Mouse (Mus musculus) common myeloid progenitor, adult 5-6 weeks (primary cell): ENCODE measurements around the gene Ptdss2. TPM values are rescaled to one million over a fixed set of nuclear protein-coding genes. Genes with fewer than 3 reads are reported as not detected.

ENCODE experiments used
- ATAC-seq: replicated peaks from 2 replicates; pipeline ENCODE4 v1.8.0; 2016; ENCODE audit warnings: low read depth, mild to moderate bottlenecking, moderate TSS enrichment, inconsistent platforms; ENCODE audit not compliant: poor library complexity, severe bottlenecking
- total RNA-seq: library from RNA; stranded (forward); fragments of 200-1000, 187-1606 nt; gene quantifications from 2 replicates; pipeline ENCODE4 v1.2.3, GENCODE M21; 2017

The Ptdss2 gene
- total RNA-seq, 1 experiment from 2014 or later = 12.8 TPM

DNA sequence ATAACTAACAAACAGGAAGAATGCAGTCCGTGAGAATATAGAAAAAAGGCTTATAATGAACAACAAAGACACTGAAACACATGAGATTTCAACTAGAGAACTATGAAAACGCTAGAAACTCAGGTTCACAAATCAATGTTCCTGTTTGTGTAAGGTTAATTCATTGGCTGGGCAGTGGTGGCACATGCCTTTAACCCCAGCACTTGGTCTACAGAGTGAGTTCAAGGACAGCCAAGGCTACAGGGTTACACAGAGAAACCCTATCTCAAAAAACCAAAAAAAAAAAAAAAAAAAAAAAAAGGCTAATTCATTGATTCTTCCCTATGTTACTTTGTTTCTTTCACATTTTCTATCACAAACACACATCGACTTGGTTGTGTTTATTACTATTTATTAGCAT, 1.6 kb upstream of the Ptdss2 start:
- ATAC-seq = no peak

DNA sequence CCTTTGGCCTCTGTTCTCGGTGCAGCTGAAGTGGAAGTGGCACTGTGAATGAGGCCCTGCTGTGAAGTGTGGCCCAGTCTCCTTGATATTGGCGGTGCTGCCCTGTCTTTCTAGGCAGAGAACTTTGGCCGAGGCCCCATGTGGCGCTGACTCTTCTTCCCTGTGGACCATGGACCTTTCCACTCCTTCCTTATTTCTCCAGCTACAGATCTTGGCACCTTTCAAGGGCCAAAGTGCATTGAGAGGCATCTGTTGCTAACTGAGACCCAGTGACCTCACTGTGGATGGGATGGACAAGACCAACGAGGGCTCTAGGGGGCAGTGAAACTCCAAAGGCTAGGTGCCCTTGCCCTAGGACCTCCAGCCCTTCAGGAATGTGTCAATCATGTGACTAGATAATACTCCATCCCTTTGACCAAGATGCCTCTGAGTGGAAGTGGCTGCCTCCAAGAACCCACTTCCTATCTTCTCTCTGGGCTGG, 1.1 kb upstream of the Ptdss2 start:
- ATAC-seq = 0 out of 2 replicates have a peak, but pooled peaks have one; percentile 5

DNA sequence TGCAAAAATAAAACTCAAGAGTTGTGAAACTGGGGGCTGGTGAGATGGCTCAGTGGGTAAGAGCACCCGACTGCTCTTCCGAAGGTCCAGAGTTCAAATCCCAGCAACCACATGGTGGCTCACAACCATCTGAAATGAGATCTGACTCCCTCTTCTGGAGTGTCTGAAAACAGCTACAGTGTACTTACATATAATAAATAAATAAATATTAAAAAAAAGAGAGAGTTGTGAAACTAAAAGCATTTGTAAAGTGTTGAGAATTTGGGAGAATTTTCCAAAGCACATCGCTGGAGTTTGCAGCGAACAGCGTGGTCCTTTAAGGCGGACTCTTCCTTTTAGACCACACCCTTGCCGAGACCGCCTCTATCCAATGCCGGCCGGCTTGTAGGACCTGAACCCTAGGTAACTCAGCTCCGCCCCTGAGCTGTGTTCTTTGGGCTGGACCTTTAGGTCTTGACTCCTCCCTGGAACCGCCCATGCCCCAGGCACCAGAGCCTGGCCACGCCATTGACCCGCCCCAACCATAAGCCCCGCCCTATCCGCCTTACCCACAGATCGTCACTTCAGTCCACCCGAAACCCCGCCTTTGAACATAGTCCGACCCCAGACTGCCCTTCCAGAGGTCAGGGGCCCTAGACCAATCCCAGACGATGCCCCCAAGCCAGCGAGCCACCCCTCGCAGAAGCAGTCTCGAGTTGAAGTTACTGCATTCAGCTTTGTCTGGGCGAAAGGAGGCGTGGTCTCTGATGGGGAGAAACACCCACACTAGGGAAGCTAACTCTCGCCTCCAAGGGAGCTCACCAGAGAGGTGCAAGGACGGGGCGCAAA, 721 bp downstream of the Ptdss2 start:
- peak; percentile 96 for ATAC-seq

DNA sequence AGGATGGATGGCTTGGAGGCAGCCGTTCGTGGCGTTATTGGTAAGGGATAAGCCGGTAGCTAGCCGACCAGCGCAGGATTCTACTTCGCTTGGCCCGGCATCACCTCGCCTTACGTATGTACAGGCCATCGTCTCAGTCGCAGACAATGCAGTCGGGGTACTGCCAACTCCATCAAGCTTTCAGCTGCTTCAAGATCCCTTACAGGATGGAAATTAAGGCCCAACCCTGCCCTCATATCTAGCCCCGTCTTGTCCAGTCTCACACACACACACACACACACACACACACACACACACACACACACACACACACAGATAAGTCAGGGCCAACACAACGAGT, 1.3 kb downstream of the Ptdss2 start:
- ATAC-seq = no peak

DNA sequence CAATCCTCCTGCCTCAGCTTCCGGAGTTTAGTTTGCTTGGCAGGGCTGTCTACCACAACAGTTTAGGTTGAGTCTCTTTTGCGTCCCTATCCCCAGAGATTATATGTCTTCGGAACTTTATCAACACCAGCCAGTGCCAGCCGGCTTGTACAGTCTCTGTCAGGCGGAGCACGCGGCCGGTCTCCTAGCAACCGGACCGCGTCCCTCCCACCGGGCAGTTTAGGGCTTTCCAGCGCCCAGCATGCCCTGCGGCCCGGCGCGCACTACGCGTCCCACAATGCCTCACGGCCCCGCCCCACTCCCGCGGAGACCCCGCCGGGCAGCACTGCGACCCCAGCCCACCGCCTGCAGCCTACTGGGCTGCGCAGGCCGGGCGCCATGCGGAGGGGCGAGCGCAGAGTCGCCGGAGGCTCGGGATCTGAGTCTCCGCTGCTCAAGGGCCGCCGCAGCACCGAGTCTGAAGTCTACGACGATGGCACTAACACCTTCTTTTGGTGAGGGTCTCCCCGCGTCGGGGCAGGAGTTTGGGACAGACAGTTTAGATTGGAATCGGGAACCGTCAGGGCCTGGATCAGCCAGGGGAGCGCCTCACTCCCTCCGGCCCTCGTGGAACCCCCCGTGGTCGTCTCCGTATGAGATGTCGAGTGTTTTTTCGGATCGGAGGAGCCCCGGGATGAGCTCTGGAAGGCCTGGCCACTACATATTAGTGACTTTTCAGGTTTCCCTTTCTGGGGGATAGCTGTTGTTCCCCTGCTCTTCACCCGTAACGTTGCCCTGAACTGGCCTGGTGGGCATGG, 9.0 kb downstream of the Ptdss2 start:
- peak; percentile 94 for ATAC-seq

DNA sequence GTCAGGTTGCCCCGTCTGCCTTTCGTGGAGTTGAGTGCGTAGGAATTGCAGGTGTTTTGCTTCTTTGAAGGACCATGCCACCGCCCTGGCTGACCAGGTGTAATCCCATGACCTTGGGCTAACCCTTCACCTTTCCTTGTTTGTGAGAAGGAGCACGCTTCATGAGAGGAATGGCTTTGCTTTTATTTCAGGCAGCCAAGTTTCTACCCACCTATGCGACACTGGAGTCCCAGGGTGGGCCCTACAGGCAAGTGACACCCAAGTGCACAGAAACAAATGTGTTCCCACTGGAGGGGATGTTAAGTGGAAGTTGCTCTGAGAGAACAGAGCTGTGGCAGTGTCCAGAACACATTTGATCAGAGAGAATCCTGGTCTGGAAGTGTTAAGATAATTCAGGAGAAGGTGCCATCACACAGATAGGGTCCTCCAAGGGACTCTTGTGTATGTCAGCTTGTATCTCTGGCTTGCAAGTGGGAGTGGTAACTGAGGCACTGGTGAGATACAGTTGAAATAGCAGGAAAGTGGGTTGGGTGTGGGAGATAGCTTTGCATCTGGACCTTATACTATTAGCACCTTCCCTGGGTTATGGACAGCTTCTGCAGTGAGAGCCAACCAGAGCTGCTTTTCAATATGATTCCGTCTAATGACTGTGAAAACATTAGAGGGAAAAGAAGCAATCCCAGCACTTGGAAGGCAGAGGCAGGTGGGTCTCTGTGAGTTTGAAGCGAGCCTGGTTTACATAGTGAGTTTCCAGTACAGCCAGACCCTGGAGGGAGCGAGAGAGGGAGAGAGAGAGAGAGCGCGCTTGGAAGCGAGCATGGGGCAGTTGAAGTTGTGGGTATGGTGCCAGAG, 9.9 kb downstream of the Ptdss2 start:
- peak; percentile 39; the same call in 1 of the 2 replicates for ATAC-seq

DNA sequence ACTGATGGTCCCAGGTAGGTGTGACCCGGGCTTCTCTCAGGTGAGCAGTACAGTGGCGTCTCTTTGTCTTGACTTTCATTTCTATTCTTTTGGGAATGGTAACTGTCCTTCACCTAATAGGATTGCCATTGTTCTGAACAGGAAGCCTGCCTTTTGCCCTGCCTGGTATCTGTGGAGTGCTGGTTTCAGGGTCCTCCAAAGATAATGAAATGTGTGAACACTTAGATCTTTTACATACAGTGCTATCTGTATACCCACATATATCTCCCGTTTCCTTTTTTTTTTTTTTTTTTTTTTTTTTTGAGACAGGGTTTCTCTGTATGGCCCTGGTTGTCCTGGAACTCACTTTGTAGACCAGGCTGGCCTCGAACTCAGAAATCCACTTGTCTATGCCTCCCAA, 19.1 kb downstream of the Ptdss2 start:
- no peak for ATAC-seq

DNA sequence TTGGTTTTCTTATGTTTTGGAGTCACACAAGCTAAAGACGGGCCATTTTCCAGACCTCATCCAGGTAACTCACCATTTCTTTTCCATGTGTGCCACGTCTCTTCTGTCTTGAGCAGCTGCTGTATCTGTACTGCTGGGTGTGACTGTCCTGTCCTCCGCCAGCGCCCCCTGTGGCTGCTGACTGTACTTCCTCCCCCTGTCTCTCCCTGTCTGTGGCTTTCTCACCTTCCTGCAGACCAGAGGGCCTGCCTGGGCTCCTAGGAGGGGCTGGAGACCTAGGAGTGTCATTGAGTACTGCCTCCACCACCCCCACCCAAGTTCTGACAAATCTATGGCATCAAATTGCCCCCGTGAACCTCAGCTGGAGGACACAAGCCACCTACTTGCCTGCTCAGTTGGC, 20.9 kb downstream of the Ptdss2 start:
- ATAC-seq = peak; percentile 80

DNA sequence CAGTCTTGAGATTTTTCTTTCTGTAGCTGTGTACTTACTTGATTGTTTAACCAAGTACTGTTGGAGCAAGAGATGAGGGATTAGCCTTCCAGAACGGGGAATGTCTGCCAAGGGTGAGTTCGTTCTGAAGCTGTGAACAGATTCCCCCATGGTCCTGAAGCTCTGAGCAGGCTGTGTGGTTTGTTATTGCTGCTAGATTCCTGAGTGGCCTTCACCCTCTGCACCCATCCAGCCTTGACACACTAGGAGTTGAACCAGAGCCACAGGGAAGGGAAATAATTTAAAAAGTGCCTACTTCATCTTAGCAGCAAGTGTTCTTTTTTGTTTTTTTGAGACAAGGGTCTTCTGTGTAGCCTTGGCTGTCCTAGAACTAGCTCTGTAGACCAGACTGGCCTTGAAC, 21.7 kb downstream of the Ptdss2 start:
- ATAC-seq = no peak

DNA sequence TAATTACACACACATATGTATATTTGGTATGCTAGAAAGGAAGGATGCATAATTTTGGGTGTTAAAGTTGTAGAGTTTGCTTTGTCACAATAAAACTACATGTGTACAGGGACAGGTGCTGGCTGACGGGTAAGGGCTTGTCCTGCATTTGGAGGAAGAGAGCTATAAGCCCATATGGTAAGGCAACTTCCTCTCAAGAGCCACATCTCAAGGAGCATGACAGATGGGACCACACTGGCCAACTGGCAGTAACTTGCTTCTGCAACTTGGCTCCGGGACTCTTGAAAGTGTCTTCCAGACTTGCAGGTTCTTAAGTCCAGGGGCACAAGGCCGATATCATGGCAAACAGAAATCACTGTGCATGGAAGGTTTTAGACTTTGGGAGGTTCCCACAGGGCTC, 22.5 kb downstream of the Ptdss2 start:
- peak; percentile 62 for ATAC-seq

DNA sequence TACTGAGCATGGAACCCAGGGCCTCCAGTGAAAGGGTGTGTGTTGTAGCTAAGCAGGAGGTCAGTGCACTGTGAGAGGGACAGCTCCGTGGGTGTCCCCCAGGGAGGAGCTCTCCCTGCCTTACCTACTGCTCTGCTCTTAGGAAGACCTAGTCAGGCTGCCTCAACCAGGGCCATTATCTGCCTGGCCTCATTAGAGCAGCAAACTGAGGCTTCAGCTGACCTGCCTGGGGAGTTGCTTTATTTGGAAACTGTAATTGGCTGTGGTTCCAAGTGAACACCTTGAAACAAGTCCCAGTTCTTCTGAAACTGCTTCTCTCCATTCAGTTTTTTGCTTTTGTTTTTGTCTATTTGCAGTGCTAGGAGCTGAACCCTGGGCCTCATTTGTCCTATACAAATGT, 23.2 kb downstream of the Ptdss2 start:
- ATAC-seq = no peak

DNA sequence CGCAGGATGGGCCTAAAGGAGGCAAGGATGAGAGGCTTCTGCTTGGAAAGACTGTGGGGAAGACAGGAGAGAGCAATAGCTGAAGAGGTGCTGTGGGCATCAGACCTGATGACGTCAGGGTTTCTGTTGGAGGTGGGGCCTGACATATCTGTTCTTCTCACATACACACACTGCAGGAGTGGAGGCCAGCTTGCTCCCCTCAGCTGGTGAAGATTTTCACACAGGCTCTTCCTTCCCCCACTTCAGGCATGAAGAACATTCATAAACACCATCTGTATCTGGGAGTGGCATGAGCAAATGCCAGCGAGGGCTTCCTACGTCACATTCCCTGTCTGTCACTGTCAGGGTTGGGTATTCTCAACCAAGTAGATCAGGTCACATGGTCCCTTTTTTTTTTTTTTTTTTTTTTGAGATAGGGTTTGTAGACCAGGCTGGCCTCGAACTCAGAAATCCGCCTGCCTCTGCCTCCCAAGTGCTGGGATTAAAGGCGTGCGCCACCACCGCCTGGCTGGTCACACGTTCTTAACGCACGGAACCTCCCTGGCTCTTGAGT, 23.9 kb downstream of the Ptdss2 start:
- ATAC-seq = peak; percentile 43; the same call in 1 of the 2 replicates

DNA sequence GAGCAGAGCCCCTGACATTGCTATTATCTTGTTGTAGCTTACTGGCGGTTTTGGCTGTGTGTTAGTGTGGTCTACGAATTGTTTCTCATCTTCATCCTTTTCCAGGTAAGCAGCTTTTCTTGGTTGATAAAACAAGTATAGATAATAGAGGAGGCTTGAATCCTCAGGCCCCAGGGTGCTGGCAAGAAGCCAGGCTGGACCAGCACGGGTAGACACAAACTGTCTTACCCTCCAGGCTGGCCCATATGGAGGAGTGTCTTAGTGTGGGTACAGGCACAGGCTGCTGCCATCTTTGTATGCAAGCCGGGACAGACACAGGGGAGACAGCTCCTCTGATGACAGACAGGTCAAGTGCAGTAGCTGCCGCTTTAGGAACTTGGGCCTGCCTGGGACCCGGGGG, 24.9 kb downstream of the Ptdss2 start:
- ATAC-seq = no peak

DNA sequence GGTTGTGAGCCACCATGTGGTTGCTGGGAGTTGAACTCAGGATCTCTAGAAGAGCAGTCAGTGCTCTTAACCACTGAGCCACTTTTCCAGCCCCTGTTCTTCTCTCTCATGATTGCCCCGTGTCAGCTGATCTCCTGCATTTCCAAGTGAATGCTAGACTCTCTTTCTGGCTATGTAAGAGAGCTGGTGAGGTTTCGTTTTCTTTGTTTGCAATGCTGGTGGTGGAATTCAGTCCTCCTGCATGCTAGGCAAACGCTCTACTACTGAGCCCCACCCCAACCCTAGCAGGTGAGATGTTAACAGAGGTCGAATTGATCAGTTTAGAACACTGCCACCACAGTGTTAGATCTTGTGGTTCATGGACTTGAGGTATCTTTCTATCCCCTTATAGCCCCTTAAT, 26.5 kb downstream of the Ptdss2 start:
- ATAC-seq = no peak

DNA sequence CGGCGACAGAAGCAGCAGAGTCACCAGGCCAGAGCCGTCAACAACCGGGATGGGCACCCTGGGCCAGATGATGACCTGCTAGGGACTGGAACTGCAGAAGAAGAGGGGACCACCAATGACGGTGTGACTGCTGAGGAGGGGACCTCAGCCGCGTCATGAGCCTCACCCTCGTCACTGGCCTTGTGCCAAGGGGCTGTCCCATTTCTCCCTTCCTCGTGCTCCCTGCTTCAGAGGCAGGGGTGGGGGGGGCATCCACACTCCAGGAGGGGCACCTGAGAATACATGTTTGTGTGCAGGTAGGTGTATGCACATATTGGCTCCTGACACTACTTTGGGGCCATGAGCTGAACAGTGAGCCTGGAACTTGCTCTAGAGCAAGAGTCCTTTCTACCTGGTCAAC, 33.2 kb downstream of the Ptdss2 start:
- no peak for ATAC-seq

DNA sequence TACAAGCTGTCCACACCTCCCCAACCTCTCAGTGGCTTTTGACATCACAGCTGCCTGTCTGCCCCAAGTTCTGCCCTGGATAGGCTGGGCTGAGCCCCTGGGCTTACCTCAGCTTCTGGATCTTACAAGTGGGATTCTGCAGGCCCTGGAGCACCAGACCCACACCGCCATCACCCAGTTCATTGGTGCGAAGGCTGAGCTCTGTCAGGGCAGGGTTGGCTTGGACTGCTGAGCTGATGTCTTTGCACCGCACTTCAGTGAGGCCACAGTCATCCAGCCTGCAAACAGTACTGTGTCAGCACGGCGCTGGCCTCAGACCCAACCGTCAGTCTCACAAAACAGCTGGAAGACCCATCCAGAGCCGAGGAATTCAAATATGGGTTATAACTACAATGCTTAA, 42.2 kb downstream of the Ptdss2 start:
- no peak for ATAC-seq

DNA sequence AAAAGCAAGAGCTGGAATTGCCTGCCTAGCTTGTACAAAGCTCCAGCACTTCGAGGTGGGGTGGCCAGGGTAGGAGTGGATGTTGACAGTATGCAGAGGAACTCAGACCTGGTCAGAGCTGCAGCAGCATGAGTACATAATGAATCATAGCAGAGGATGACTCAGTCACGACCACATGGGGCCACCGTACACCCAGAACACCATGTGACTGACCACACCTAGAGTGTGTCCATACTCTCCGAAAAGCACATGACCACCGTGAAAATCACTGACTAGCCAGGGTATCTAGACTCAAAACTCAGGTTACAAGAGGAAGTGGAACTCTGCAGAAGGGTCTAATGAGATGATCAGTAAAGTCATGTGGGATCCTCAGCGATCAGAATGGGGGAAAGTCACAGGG, 42.7 kb downstream of the Ptdss2 start:
- ATAC-seq = no peak

DNA sequence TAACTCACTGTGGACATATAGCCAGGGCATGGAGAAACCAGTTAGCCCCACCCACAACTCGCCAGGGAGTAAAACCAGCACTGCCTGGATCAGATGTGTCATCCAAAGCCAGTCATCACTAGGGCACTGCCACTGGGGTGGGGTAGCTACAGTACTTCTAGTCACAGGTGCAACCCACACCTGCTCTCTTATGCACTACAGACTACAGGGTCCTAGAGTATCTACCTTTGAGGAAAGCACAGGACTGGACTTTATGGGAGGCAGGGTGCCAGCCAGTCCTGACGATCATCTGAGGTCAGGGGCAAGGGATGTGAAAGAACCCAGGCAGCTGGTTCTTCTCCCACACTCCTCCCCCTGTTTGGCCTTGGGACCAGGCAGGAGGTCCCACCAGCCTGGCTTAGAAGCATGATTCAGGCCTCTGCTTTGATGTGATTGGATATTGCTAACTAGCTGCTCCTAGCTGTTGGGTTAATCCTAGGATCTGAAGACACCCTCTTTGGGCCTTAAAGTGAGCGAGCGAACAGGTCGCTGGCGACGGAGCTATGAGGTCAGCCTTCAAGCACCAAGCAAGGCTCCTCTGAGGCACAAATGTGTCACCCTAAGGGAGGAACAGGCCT, 45.8 kb downstream of the Ptdss2 start:
- 0 out of 2 replicates have a peak, but pooled peaks have one; percentile 3 for ATAC-seq

DNA sequence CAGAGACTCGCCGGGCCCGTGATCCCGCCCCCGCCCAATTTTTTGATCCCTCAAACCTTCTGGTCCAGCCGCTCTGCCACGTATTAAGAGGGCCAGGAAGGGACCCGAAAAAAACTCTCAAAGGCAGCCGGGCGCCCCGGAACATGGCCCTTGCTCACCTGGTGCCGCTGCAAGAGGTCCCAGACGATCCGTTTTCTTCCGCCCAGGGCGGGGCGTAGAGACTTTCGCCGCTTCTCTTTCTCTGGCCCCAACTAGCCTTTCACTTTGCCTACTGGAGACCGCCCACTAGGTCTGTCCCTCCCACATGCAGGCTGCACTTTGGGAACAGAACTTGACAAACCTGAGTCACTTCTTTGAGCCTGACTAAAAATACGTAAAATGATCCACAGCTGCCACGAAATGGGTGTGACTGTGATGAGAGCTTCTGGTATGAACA, 46.4 kb downstream of the Ptdss2 start:
- peak; percentile 62 for ATAC-seq

DNA sequence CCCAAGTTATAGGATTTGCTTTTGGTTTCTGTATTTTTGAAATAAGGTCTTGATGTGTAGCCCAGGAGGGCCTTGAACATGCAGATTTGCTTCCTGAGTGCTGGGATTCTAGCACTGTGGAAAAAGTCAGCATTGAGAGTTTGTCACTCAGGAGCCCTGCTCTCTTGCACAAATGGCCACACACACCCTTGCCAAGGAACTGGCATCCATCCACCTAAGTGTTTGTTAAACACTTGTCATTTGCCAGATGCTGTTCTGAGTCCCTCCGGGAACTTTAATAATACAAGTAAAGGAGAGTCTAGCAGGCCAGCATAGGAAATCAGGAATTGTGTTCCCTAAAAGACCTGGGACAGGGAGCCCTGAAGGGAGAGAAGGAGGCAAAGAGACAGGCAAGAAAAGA, 47.1 kb downstream of the Ptdss2 start:
- ATAC-seq = no peak
